Mouse (Mus musculus) frontal cortex, postnatal 36 days (tissue): ENCODE results near the gene Gm11757.
"Not testable (repeated sequence)": the region's sequence is repeated elsewhere in the genome, so short reads cannot be mapped to it uniquely, and the experiment has no call there.

ENCODE experiments used
- DNase-seq, 2 experiments: peaks; one replicate each; pipeline ENCODE4 v3.0.0; 2022; ENCODE audit warnings: low spot score in 2 of 2

Gene Gm11757

GRCm38 (mm10) chr4:73891012-73891411 lies at the start of gene Gm11757:
Gene Gm11757 (minus strand): TSS chr4:73891112.
- DNase-seq, result not testable (repeated sequence)

GRCm38 (mm10) chr4:73920660-73921059 lies 29.7 kb upstream of the Gm11757 start, which contains the start of gene Gm11756:
Gene Gm11756 (minus strand): TSS chr4:73920760.
- not testable (repeated sequence) for DNase-seq

- DNase-seq, result not testable (repeated sequence)
Observed at GRCm38 (mm10) chr4:73905853-73906252, 14.9 kb upstream of the Gm11757 start, which contains the start of gene Gm13871. Gene Gm13871 (minus strand): TSS chr4:73905953.

- not testable (repeated sequence) for DNase-seq
Observed at GRCm38 (mm10) chr4:73876166-73876565, 14.7 kb downstream of the Gm11757 start, which contains the start of gene Gm11758. Gene Gm11758 (minus strand): TSS chr4:73876266.
